Mouse (Mus musculus) embryonic fibroblast, embryonic 13.5 days (primary cell): ENCODE data around the gene Mfsd4a. TPM values are rescaled to one million over a fixed set of nuclear protein-coding genes. Genes with fewer than 3 reads are reported as not detected.

Experiments used
- H3K27ac ChIP-seq: 2 replicates; pipeline ENCODE4 v1.5.1; 2012; ENCODE audit warnings: low read length, control low read depth, inconsistent platforms; ENCODE audit not compliant: insufficient read depth
- H3K4me1 ChIP-seq: 2 replicates; pipeline ENCODE4 v1.6.1; 2011; ENCODE audit warnings: low read length; ENCODE audit not compliant: control insufficient read depth, insufficient read depth
- H3K4me3 ChIP-seq: 2 replicates; pipeline ENCODE4 v1.5.1; 2011; ENCODE audit warnings: mild to moderate bottlenecking, control low read depth, low read length; ENCODE audit not compliant: insufficient read depth
- CTCF ChIP-seq: IDR thresholded peaks from 2 replicates; pipeline ENCODE4 v1.5.1; 2011; ENCODE audit warnings: mild to moderate bottlenecking, control low read depth, low read length, moderate library complexity, borderline replicate concordance; ENCODE audit not compliant: insufficient read depth
- POLR2A ChIP-seq: IDR thresholded peaks from 2 replicates; pipeline ENCODE4 v1.6.1; 2011; ENCODE audit warnings: low read depth, mild to moderate bottlenecking, control low read depth, low read length, moderate library complexity
- polyA plus RNA-seq: library from polyadenylated mRNA; stranded (reverse); fragments of >200 nt; gene quantifications from 2 replicates; pipeline ENCODE4 v1.2.4, GENCODE M21; 2011; ENCODE audit warnings: low read depth; ENCODE audit not compliant: missing spikeins, insufficient read length

The Mfsd4a gene
- polyA plus RNA-seq = 0.25 and 0.67 TPM in 2 replicates

GRCm38 (mm10) chr1:132067261-132068255, at the start of gene Mfsd4a:
Gene Mfsd4a, minus strand, starts transcription at chr1:132068062.
- TF ChIP-seq CTCF (0 out of 2 replicates have a peak, but pooled peaks have one; percentile 21), POLR2A (no peak)
- peak within 1 kb of the TSS; percentile 21 for H3K4me3 ChIP-seq
- H3K4me1 ChIP-seq = no peaks in the 10 kb centered on the region
- H3K27ac ChIP-seq = no peak within 1 kb of the TSS

GRCm38 (mm10) chr1:132116606-132117005, 48.7 kb upstream of the Mfsd4a start:
- H3K4me1 ChIP-seq = peaks cover 3% of the 10 kb centered on the region; the same call in 1 of the 2 replicates
- H3K4me3 ChIP-seq = no peak overlapping the region
- TF ChIP-seq CTCF (peak; percentile 56), POLR2A (no peak)
- no peak overlapping the region for H3K27ac ChIP-seq

GRCm38 (mm10) chr1:132113098-132113497, 45.2 kb upstream of the Mfsd4a start:
- TF ChIP-seq CTCF = no peak
- no peak for TF ChIP-seq POLR2A
- H3K4me3 ChIP-seq = no peak overlapping the region
- no peak overlapping the region for H3K27ac ChIP-seq
- no peaks in the 10 kb centered on the region for H3K4me1 ChIP-seq

GRCm38 (mm10) chr1:132112426-132112825, 44.6 kb upstream of the Mfsd4a start:
- TF ChIP-seq POLR2A = no peak
- TF ChIP-seq CTCF = no peak
- Histone ChIP-seq H3K4me1 (no peaks in the 10 kb centered on the region), H3K4me3 (no peak overlapping the region), H3K27ac (no peak overlapping the region)

GRCm38 (mm10) chr1:132111411-132111810, 43.5 kb upstream of the Mfsd4a start:
- Histone ChIP-seq H3K4me1 (no peaks in the 10 kb centered on the region), H3K27ac (no peak overlapping the region), H3K4me3 (no peak overlapping the region)
- TF ChIP-seq POLR2A = no peak
- no peak for TF ChIP-seq CTCF

GRCm38 (mm10) chr1:132109368-132109767, 41.5 kb upstream of the Mfsd4a start:
- no peaks in the 10 kb centered on the region for H3K4me1 ChIP-seq
- no peak overlapping the region for H3K4me3 ChIP-seq
- TF ChIP-seq POLR2A (no peak), CTCF (no peak)
- H3K27ac ChIP-seq = no peak overlapping the region

GRCm38 (mm10) chr1:132104353-132104752, 36.5 kb upstream of the Mfsd4a start:
- TF ChIP-seq POLR2A = no peak
- TF ChIP-seq CTCF = no peak
- 0 out of 2 replicates have a peak, but pooled peaks cover 3% of the 10 kb centered on the region for H3K4me1 ChIP-seq
- H3K4me3 ChIP-seq = no peak overlapping the region
- no peak overlapping the region for H3K27ac ChIP-seq

- TF ChIP-seq CTCF = no peak
Measured at GRCm38 (mm10) chr1:132101953-132102697, 34.3 kb upstream of the Mfsd4a start.

GRCm38 (mm10) chr1:132099775-132100174, 31.9 kb upstream of the Mfsd4a start:
- H3K4me1 ChIP-seq = peaks cover 5% of the 10 kb centered on the region; the same call in 1 of the 2 replicates
- no peak overlapping the region for H3K27ac ChIP-seq
- TF ChIP-seq POLR2A (no peak), CTCF (no peak)
- H3K4me3 ChIP-seq = no peak overlapping the region

More at GRCm38 (mm10) chr1:132101953-132102697, 34.3 kb upstream of the Mfsd4a start:
- Histone ChIP-seq H3K4me3 (no peak overlapping the region), H3K4me1 (peaks cover 5% of the 10 kb centered on the region; the same call in 1 of the 2 replicates), H3K27ac (no peak overlapping the region)

- peaks cover 5% of the 10 kb centered on the region; the same call in 1 of the 2 replicates for H3K4me1 ChIP-seq
- no peak overlapping the region for H3K27ac ChIP-seq
- TF ChIP-seq POLR2A = no peak
- TF ChIP-seq CTCF = no peak
- no peak overlapping the region for H3K4me3 ChIP-seq
Measured at GRCm38 (mm10) chr1:132099016-132099415, 31.2 kb upstream of the Mfsd4a start.
